Mouse (Mus musculus) frontal cortex, postnatal 25 days (tissue): ENCODE data around the gene Rps28.

ENCODE experiments used
- DNase-seq, 2 experiments: peaks; one replicate each; pipeline ENCODE4 v3.0.0; 2022; ENCODE audit warnings: low spot score in 2 of 2

The Rps28 gene

DNA sequence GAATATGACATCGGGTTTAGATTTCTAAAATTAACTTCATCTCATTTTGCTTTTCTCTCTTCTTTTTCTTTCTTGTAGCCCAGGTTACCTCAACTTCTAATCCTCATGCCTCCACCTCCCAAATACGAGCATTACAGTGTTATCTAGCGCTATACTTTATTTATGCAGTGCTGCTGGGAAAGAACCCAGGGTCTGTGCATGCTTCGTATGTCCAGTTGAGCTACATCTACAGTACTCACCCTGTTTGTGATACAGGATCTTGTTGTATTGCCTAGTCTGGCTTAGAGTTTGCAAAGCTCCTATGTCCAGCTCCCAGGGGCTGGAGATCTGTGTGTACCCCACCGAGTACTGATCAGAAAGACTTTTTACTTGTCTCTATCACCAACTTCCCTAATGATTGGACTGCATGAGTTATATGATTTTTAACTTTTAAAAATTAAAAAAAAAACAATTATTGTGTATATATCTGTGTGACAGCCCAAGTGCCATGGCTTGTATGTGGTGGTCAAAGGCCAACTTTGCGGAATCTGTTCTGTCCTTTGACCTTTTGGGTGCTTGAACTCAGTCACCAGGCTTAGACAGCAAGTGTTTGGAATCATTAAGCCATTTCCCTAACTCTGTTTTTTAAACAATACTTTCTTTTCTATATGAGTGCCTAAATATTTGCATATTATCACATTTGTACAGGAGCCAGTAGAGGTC is 50.3 kb downstream of the Rps28 start:
- no peak for DNase-seq

GRCm38 (mm10) chr17:33773426-33773825 is 50.9 kb downstream of the Rps28 start:
- no peak for DNase-seq

- no peak for DNase-seq
Measured at GRCm38 (mm10) chr17:33771617-33772016, 52.7 kb downstream of the Rps28 start.
